In genomic region chr3:83110163-83110562, GRCm38 (mm10) we compare ENCODE assay signal across 9 mouse cellular contexts. TPM values are rescaled to one million over a fixed set of nuclear protein-coding genes. Genes with fewer than 3 reads are reported as not detected.
DNase-seq lines count a peak whose midpoint lies in the region; ATAC-seq lines count a peak whose summit lies in the region.
"Had no signal": no experiment of that assay in that cellular context is flagged by ENCODE, and none has a peak within 500 bp of the region (broad histone marks: within the 10 kb centered on the region; RNA-seq: fewer than 3 reads in every experiment).

No protein-coding gene starts in this region.

- peak; percentile 40; the same call in 1 of the 2 replicates for ATAC-seq in granulocyte monocyte progenitor cell, adult 5-6 weeks (replicated peaks; ENCODE audit: poor library complexity, severe bottlenecking)
- ATAC-seq in midbrain, embryonic 12.5 days (ENCODE audit: low FRiP score, low read depth), result peak; percentile 78

- H3K27ac ChIP-seq in midbrain, embryonic 12.5 days (replicated peaks), result no peak overlapping the region
- H3K27ac ChIP-seq: limb, embryonic 12.5 days had no signal

- no peak overlapping the region for H3K4me2 ChIP-seq in midbrain, embryonic 12.5 days (replicated peaks)
- H3K4me2 ChIP-seq: limb, embryonic 12.5 days had no signal

- H3K9ac ChIP-seq in midbrain, embryonic 12.5 days (replicated peaks), result no peak overlapping the region
- H3K9ac ChIP-seq: limb, embryonic 12.5 days had no signal

- H3K9me3 ChIP-seq in midbrain, embryonic 12.5 days, result no peaks in the 10 kb centered on the region
- H3K9me3 ChIP-seq: limb, embryonic 12.5 days had no signal

- peaks cover 5% of the 10 kb centered on the region; the same call in 1 of the 2 replicates for H3K4me1 ChIP-seq in midbrain, embryonic 12.5 days

- H3K27me3 ChIP-seq in midbrain, embryonic 12.5 days, result 0 out of 2 replicates have a peak, but pooled peaks cover 2% of the 10 kb centered on the region

- H3K4me3 ChIP-seq in midbrain, embryonic 12.5 days, result no peak overlapping the region
- H3K4me3 ChIP-seq: limb, embryonic 12.5 days had no signal

- DNase-seq in kidney, adult 9 months, result peak; percentile 21
- no peak for DNase-seq in kidney, postnatal 25 days
- peak; percentile 45 for DNase-seq in Muller cell, postnatal 12 days (ENCODE audit: inconsistent ontology term)
- DNase-seq in thymus, postnatal 10 days (ENCODE audit: low spot score in 2 of 2), result no peak
- DNase-seq in thymus, adult 18-20 months, result no peak
- no peak for DNase-seq in T-cell, adult 2 months (ENCODE audit: low spot score)

- no peaks in the 10 kb centered on the region for H3K36me3 ChIP-seq in midbrain, embryonic 12.5 days
- H3K36me3 ChIP-seq: limb, embryonic 12.5 days had no signal

- WGBS in midbrain, embryonic 12.5 days, result 33% methylated on average over 4 of the region's 4 CpGs

RNA-seq across cellular contexts. Expression of gene Dchs2, which starts 17.6 kb away (rescaled TPM):
- not detected in 2 replicates for total RNA-seq in granulocyte monocyte progenitor cell, adult 5-6 weeks (2014; fragmentation: Nextera tagmentation)
- not detected in 2 replicates for total RNA-seq in granulocyte monocyte progenitor cell, adult 5-6 weeks (2017)
- 0.20 and 0.29 TPM in 2 replicates for polyA plus RNA-seq in midbrain, embryonic 12.5 days (2016; fragmentation: Nextera tagmentation; extraction: Ambion mirVana)

RNA-seq across cellular contexts. Expression of gene Plrg1, which starts 54.8 kb away (rescaled TPM):
- total RNA-seq in granulocyte monocyte progenitor cell, adult 5-6 weeks (2014; fragmentation: Nextera tagmentation), result 50.3 and 62.1 TPM in 2 replicates
- 71.2 and 77.6 TPM in 2 replicates for total RNA-seq in granulocyte monocyte progenitor cell, adult 5-6 weeks (2017)
- polyA plus RNA-seq in midbrain, embryonic 12.5 days (2016; fragmentation: Nextera tagmentation; extraction: Ambion mirVana), result 112 and 115 TPM in 2 replicates

Comparison
In these comparisons a context has a peak if more than half of its experiments do, and no peak if none do; other contexts are left out.
1. DNase-seq: peak in kidney, adult 9 months (single experiment) and Muller cell, postnatal 12 days (single experiment); none in kidney, postnatal 25 days (0 of 2), thymus, postnatal 10 days (0 of 2), thymus, adult 18-20 months (0 of 2) and T-cell, adult 2 months (single experiment).